Mouse (Mus musculus) cerebellum, postnatal 25 days (tissue): Measurements from ENCODE around the gene Mapt.

ENCODE experiments used
- DNase-seq, 2 experiments: peaks; one replicate each; pipeline ENCODE4 v3.0.0; 2021; ENCODE audit warnings: mixed read lengths in 2 of 2

Gene Mapt

GRCm38 (mm10) chr11:104316685-104317400, 85.7 kb downstream of the Mapt start:
- DNase-seq = peak; percentile 13 to 28

- no peak for DNase-seq
Measured at GRCm38 (mm10) chr11:104317631-104318030, 86.4 kb downstream of the Mapt start.

GRCm38 (mm10) chr11:104318940-104319781, 88.0 kb downstream of the Mapt start:
- DNase-seq = peak; percentile 63 to 74

- no peak for DNase-seq
Measured at GRCm38 (mm10) chr11:104320511-104320910, 89.3 kb downstream of the Mapt start.

GRCm38 (mm10) chr11:104322142-104322541, 91.0 kb downstream of the Mapt start:
- DNase-seq = no peak

GRCm38 (mm10) chr11:104327462-104327861, 96.3 kb downstream of the Mapt start:
- no peak for DNase-seq

- DNase-seq = no peak
Measured at GRCm38 (mm10) chr11:104327946-104328345, 96.8 kb downstream of the Mapt start.

- no peak for DNase-seq
Measured at GRCm38 (mm10) chr11:104329185-104329926, 98.2 kb downstream of the Mapt start.

GRCm38 (mm10) chr11:104330151-104330550, 99.0 kb downstream of the Mapt start:
- DNase-seq = no peak

GRCm38 (mm10) chr11:104331208-104331607, 100.0 kb downstream of the Mapt start:
- peak in 1 of 2 experiments; percentile 40 for DNase-seq

GRCm38 (mm10) chr11:104332105-104332504, 100.9 kb downstream of the Mapt start:
- DNase-seq = no peak

GRCm38 (mm10) chr11:104334115-104334514, 102.9 kb downstream of the Mapt start:
- no peak for DNase-seq

- DNase-seq = peak in 1 of 2 experiments; percentile 29
Measured at GRCm38 (mm10) chr11:104334946-104335345, 103.8 kb downstream of the Mapt start.

GRCm38 (mm10) chr11:104346931-104347330, 115.7 kb downstream of the Mapt start:
- peak; percentile 45 to 72 for DNase-seq

GRCm38 (mm10) chr11:104361790-104362189, 130.6 kb downstream of the Mapt start:
- no peak for DNase-seq

GRCm38 (mm10) chr11:104362704-104363103, 131.5 kb downstream of the Mapt start:
- no peak for DNase-seq

- DNase-seq = no peak
Measured at GRCm38 (mm10) chr11:104363823-104364600, 132.8 kb downstream of the Mapt start.

GRCm38 (mm10) chr11:104367486-104368190, 136.4 kb downstream of the Mapt start:
- no peak for DNase-seq

- DNase-seq = no peak
Measured at GRCm38 (mm10) chr11:104376291-104376690, 145.1 kb downstream of the Mapt start.

- DNase-seq = peak in 1 of 2 experiments; percentile 45
Measured at GRCm38 (mm10) chr11:104379635-104380034, 148.4 kb downstream of the Mapt start.
